Mouse (Mus musculus): ENCODE measurements around the gene Ophn1.

DNA sequence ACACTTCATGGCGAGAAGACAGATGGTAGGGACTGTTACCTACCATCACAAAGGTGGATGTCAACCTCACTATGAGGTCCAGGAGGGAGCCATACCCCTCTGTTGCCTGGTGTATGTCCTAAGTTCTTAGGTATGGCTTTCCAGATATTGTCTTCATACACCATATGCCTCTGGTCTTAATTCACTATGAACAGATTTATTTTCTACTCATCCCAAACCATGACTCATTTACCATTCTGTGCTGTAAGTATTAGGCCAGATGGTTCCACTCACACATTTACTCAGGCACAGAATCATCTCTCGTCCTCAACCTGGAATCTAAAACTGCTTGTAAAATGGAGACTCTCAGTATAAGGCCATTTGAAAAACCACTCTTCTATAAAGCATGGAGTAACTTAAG is 135.7 kb downstream of the Ophn1 start:
- TF ChIP-seq CTCF (IDR thresholded peaks at IDR 0.05; ENCODE audit: borderline replicate concordance, insufficient read depth, low read depth, low read length) (no peak), POLR2A (IDR thresholded peaks at IDR 0.05; ENCODE audit: borderline replicate concordance, insufficient read depth, low read length) (no peak)
